Mouse (Mus musculus): Measurements from ENCODE around the gene Slc7a10.
"Not testable (repeated sequence)": the region's sequence is repeated elsewhere in the genome, so short reads cannot be mapped to it uniquely, and the experiment has no call there.

Slc7a10 gene

DNA sequence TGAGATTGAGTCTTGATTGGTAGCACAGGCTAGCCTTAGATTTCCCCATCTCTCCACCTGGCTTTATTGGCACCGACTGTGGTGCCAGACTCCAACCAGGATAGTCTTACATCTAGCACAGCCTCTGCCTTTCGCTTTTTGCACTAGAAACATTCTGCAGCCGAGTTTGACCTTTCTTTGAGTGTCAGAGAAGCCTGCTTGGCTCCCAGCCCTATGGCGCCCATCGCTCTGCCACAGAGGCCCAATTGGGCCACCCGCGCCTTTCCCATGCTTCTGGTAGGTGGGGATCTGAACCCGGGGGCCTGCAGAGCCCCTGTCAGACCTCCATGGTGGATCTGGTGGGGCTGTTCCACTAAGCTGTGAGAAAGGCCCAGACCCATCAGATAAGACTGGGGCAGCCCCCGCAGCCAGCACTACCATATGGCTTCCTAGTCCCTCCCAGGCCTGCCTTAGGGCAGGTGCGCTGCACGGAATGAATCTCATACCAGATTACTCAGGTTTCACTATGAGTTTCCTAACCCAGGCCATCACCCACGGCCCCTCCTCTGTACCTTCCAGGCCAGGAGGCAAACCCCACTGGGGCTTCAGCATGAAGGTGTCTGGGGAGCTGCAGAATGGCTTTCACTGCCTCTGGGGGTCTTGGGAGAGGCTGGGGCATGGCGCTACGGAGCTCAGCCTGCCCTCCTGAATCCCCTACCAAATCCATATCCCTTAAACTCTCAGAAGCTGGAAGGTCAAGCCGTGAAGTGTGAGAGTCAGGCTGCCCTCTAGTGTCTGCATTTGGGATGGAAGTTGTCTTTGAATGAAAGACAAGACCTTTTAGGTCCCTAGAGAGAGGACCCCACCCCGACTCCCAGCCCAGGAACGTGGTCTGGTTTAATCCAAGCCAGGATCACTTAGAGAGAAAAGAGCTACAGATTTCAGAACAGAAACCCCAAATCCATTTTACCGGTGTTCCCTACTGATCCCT lies 9.5 kb upstream of the Slc7a10 start:
- no peak for DNase-seq

DNA sequence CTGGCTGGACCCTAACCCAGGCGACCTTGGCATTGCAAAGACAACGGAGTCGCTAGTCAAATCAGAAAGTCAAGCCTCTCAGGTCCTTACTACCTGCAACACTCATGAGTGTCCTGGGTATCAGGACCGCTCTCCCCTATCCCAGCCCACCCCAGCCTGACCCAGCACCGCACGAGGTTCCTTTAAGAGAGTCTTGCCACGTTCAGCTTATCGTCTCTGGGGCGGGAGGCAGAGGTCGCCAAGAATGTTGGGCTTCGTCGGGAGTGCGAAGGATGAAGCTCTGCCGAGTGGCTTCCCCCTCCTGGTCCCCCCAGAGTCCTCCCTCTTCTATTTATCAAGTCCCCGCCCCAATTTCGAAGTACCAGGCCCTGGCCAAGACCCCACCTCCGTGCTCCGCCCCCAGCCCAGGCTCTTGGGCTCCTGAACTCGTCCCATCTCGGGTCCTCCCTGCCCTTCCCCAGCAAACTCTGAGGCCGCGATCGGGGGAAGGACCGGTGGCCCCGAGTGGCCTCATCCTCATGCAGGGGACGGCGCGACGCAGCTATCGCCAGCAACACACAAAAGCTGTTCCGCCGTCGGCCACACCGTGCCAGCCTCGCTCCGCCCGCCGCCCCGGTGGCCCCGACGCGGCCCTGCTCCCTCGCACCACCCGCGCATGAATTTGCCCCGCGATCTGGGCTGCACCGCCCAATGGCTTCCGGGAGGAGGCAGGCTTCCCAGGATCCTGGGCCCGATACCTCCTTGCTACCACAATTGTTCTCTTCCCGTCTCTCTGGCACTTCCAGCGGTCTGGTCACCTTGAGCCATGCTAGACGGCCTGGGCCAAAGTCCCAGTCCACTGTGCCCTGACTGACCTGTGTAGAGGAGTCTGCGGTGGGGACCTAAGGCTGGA lies 1.1 kb upstream of the Slc7a10 start:
- DNase-seq: no peak

DNA sequence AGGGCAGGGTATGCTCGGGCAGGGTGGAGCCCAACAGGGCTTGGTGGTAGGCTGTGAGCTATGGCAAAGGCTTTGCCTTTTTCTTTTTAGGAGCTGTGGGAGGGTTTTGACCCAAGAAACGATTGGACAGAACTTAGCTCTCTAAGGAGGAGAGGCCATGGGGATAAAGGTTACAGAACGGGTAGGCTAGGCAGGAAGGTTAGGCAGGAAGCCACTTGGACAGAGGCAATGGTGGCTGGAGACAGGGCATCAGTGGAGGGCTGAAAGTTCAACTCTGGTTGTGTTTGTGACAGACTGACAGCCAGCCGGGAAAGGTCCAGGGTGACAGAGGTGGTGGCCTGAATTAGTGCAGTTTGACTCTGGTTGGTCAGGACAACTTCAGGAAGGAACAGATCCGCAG lies 3.5 kb downstream of the Slc7a10 start:
- DNase-seq: no peak

DNA sequence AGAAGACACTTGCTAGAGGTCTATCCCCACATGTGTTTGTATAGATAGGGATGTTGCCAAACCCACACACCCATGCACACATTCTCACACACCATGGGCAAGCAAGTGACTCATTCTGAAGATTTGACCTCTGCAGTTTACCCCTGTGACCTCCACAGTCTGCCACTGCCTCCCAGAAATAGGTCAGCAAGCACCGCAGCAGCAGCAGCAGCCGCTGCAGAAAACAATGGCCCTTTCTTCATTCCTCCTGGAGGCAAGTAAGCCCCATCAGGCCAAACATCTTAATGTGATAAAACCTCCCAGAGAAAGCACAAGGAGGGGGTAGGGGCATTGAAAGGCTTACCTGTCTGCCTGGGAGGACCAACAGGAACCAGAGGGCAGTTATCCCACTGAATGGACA lies 5.1 kb downstream of the Slc7a10 start:
- no peak for DNase-seq

DNA sequence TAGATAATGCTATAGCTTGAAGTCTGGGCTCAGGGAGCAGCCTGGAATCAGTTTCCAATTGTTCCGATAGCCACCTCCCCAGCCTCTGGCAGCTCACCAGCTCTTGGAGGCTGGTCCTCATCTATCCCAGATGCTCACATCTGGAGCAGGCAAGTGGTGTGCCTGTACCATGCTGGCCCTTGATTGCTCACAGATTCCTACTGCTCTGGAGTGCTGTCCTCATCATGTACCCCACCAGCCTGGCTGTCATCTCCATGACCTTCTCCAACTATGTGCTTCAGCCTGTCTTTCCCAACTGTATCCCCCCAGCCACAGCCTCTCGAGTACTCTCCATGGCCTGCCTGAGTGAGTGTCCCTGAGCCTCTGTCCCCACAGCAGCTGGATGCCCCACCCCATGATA lies 10.8 kb downstream of the Slc7a10 start:
- DNase-seq: no peak

GRCm38 (mm10) chr7:35198981-35199754 lies 13.0 kb downstream of the Slc7a10 start:
- no peak for DNase-seq

DNA sequence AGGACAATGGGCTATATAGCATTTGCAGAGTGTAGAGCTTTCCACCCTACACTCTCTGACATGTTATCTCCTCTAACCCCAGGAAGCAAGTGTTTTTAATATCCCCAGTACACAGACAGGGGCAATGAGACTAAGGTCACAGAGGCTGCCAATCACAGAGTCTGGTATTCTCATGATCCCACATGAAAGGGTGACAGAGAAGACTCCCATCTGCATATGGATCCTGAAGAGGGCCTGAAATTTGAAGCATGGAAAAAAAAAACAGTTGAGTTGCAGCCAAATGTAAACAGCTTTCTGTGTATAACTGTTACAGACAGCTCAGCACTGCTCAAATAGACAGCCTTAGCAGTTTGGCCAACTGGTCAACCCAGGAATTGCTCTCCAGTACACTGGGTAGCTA lies 13.6 kb downstream of the Slc7a10 start:
- DNase-seq: no peak

DNA sequence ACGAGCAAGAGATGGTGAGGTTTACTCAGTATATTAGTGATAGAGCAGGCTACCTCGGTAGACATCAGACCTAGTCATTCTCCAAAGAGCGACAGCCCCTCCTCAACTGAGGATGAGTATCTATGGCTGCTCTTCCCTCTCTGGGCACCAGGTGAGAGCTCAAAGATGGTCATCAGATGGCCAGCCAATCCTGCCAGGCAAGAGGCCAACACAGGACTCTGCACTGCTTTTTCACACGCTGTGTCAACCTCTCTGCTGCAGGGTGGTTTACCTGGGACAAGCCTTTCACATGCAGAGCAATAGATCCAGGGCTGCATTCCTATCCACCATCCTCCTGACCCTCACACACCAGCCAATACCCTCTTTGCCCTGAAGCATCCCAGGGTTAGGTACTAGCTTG lies 25.6 kb downstream of the Slc7a10 start:
- DNase-seq: peak; percentile 52

- DNase-seq: peak; percentile 60
Measured at GRCm38 (mm10) chr7:35214442-35215222, 28.4 kb downstream of the Slc7a10 start.

GRCm38 (mm10) chr7:35215225-35215624 lies 29.0 kb downstream of the Slc7a10 start, which contains the start of gene Lrp3:
Gene Lrp3 (minus strand): TSS chr7:35215498.
- peak; percentile 76 for DNase-seq

DNA sequence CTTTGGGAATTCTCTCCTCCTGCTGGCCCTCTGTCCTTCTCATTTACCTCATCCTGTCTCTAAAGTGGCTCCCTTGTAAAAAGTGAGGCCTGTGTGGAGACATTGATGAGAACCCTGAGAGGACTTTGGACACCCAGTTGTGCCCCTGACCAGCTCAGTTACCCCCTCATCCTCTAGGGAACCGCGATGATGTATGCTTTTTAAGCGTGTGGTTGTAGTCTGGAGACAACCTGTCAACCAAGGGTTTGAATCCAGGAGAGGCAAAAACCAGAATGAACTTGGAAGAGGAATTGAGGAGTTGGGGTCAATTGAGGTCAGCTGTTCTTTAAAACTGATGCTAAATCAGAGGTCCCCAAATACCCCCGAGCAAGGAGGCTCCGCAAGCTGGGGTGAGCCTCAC lies 29.5 kb downstream of the Slc7a10 start:
- no peak for DNase-seq

DNA sequence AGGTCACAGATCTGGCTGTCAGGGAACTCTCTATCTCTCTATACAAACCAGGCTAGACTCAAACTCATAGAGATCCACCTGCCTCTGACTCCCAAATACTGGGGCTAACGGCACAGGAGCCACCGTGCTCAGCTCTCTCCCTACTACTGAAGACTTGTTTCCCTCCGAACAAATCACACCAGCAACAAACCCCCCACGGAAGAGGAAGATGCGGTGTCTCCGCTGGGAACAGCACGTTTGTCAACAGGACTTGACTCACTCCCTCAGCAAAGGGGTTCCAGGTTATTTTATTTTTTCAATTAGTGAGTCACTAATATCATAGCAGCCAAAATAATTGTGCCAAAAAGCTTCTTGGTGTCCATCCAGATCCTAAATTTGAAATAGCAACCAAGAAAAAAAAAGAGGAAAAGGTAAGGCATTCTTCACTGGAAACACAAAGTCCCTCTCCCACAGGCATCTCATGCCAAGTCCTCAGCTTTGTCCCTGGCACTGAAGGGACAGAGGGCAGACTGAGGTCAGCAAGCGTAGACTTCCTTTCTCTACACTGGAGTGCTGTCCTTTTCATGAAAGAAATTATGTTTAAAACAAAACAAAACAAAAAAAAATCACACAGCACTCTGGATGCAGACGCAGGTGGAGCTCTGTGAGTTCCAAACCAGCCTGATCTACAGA lies 34.6 kb downstream of the Slc7a10 start:
- DNase-seq: no peak

- DNase-seq: no peak
Measured at GRCm38 (mm10) chr7:35230333-35230732, 44.1 kb downstream of the Slc7a10 start.

DNA sequence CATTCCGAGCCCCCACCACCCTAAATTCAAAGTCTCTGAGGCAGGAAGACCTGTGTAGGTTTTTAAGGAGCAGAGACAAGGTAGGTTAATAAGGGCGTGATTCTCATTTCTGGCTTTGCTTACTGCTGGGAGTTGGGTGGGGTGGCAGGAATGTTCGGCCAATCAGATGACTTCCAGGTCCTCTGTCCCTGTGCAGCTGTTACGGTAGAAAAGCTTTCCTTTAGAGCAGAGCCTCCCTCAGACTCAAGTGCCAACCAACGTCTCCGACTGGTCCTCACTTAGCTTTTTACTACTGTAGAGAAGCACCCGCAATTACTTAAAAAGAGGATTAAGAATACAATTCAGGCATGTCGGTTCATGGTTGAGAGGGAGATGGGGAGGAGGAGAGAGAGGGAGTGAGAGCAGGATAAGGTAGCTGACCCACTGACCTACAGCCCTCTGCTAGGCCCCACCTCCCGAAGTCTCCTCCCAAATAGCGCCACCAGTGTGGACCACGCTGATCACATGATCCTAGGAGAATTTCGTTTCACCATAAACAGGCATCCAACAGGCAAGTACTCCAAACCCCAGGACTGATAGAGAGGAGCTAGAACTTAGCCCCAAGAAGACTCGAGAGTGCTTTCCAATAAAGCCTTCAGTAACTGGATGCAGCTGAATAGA lies 46.7 kb downstream of the Slc7a10 start:
- no peak for DNase-seq

GRCm38 (mm10) chr7:35233861-35234260 lies 47.7 kb downstream of the Slc7a10 start:
- peak; percentile 52 for DNase-seq

GRCm38 (mm10) chr7:35234361-35235245 lies 48.4 kb downstream of the Slc7a10 start:
- DNase-seq: peak; percentile 99

- DNase-seq: peak; percentile 82
Measured at GRCm38 (mm10) chr7:35235308-35235707, 49.1 kb downstream of the Slc7a10 start.

DNA sequence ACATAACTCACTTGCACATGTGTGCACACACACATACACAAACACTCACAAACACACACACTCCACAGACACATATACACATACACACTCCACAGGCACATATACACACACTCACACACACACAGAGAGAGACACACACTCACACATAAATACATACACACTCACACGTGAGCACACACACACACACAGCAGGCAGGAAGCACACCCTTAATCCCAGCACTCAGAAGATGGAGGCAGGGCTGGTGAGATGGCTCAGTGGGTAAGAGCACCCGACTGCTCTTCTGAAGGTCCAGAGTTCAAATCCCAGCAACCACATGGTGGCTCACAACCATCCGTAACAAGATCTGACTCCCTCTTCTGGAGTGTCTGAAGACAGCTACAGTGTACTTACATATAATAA lies 51.8 kb downstream of the Slc7a10 start:
- not testable (repeated sequence) for DNase-seq

All from cerebellum, adult 9-10 months (tissue).